Mouse (Mus musculus) CD4-positive helper T cell, adult 2 months (primary cell): ENCODE results near the gene Gzme.
"Not testable (repeated sequence)": the region's sequence is repeated elsewhere in the genome, so short reads cannot be mapped to it uniquely, and the experiment has no call there.

Experiments
- DNase-seq: peaks from one replicate; pipeline ENCODE4 v3.0.0-alpha.2; 2012; ENCODE audit warnings: low read depth, missing footprints, low spot score

The Gzme gene

GRCm38 (mm10) chr14:56120525-56120924 is at the start of gene Gzme:
Gene Gzme (minus strand): TSS chr14:56120625.
- DNase-seq, result no peak

GRCm38 (mm10) chr14:56168009-56168408 is 47.6 kb upstream of the Gzme start:
- no peak for DNase-seq

GRCm38 (mm10) chr14:56162109-56162508 is 41.7 kb upstream of the Gzme start:
- no peak for DNase-seq

GRCm38 (mm10) chr14:56159479-56159878 is 39.1 kb upstream of the Gzme start, which contains the start of gene Gzmg:
Gene Gzmg (minus strand): TSS chr14:56159579.
- not testable (repeated sequence) for DNase-seq

- no peak for DNase-seq
Observed at GRCm38 (mm10) chr14:56155340-56155739, 34.9 kb upstream of the Gzme start.

GRCm38 (mm10) chr14:56133675-56134074 is 13.2 kb upstream of the Gzme start:
- DNase-seq, result not testable (repeated sequence)

- not testable (repeated sequence) for DNase-seq
Observed at GRCm38 (mm10) chr14:56132508-56132907, 12.1 kb upstream of the Gzme start, which contains the start of gene Gzmd. Gene Gzmd (minus strand): TSS chr14:56132608.

GRCm38 (mm10) chr14:56128341-56128740 is 7.9 kb upstream of the Gzme start:
- DNase-seq, result no peak

- no peak for DNase-seq
Observed at GRCm38 (mm10) chr14:56123516-56123915, 3.1 kb upstream of the Gzme start.

- DNase-seq, result not testable (repeated sequence)
Observed at GRCm38 (mm10) chr14:56115531-56116310, 4.7 kb downstream of the Gzme start.

- no peak for DNase-seq
Observed at GRCm38 (mm10) chr14:56105447-56106180, 14.8 kb downstream of the Gzme start.

- no peak for DNase-seq
Observed at GRCm38 (mm10) chr14:56105016-56105415, 15.4 kb downstream of the Gzme start.

GRCm38 (mm10) chr14:56103452-56103851 is 17.0 kb downstream of the Gzme start:
- no peak for DNase-seq

GRCm38 (mm10) chr14:56102386-56102785 is 18.0 kb downstream of the Gzme start, which contains the start of gene Ctsg:
Gene Ctsg (minus strand): TSS chr14:56102574.
- no peak for DNase-seq

- peak; percentile 25 for DNase-seq
Observed at GRCm38 (mm10) chr14:56098940-56099339, 21.5 kb downstream of the Gzme start.

GRCm38 (mm10) chr14:56097597-56097996 is 22.8 kb downstream of the Gzme start:
- DNase-seq, result no peak

GRCm38 (mm10) chr14:56093353-56093752 is 27.1 kb downstream of the Gzme start:
- DNase-seq, result no peak

GRCm38 (mm10) chr14:56086711-56087110 is 33.7 kb downstream of the Gzme start:
- no peak for DNase-seq

GRCm38 (mm10) chr14:56085167-56085566 is 35.3 kb downstream of the Gzme start, which contains the start of gene Mcpt8:
Gene Mcpt8 (minus strand): TSS chr14:56085273.
- DNase-seq, result no peak

GRCm38 (mm10) chr14:56082016-56082415 is 38.4 kb downstream of the Gzme start:
- DNase-seq, result no peak
